Mouse (Mus musculus): ENCODE measurements around the gene Ctsc. TPM values are rescaled to one million over a fixed set of nuclear protein-coding genes. Genes with fewer than 3 reads are reported as not detected.

Gene Ctsc
- polyA plus RNA-seq, 1 experiment from 2014 or later = 88.7 TPM

DNA sequence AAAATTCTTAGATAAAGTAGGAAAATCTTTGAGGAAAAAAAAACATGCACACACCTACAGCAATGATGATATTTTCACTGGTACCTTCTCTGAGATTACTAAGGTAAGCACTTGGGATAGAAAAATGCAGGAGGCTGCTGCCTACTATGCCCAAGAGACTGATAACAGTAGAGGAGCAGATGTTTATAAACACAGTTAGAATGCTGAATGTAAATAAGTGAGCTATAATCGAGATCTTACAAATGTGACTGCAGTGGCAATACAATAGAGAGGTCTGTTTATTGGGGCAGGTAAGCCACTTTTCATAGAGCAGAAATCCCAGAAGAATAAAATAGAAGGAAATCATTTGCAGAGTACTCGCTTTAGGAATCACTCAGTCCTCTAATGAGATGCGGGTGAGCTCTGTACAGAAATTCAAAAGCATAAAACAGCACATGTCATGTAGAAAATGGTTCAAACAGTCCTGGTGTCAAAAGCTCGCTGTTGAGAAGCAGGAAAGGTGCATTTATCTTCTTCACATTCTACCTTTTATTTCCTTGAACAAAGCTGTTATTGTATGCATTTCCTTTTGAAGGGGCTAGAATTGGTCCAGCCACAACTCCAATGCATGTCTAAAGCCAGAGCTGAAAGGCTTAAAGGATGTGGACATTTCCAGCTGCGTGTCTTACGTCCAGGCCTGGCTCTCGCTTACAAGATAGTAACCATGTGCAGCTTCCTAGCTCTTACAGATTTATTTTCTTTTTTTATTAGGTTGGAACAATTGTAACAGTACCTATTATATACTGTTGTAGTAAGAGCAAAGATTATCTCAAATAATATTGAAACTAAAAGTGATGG lies 80.4 kb downstream of the Ctsc start:
- Histone ChIP-seq H3K36me3 (no peaks in the 10 kb centered on the region), H3K9ac (no peak overlapping the region), H3K27ac (no peak overlapping the region), H3K4me1 (replicated peaks) (no peaks in the 10 kb centered on the region), H3K9me3 (no peaks in the 10 kb centered on the region), H3K4me2 (replicated peaks) (no peak overlapping the region), H3K27me3 (replicated peaks) (no peaks in the 10 kb centered on the region), H3K4me3 (replicated peaks) (no peak overlapping the region)
- ATAC-seq = no peak
- WGBS = 68% methylated on average over 7 of the region's 7 CpGs

Other genes with a start within 250 kb of the Ctsc start
- 5.1 and 5.5 TPM in 2 replicates for gene Rab38, start 152.2 kb downstream of the Ctsc start, polyA plus RNA-seq (2015; fragmentation: Nextera tagmentation; extraction: Ambion mirVana)

All from intestine, embryonic 15.5 days (tissue).